Mouse (Mus musculus) kidney, embryonic 14.5 days (tissue): ENCODE measurements around the gene Unc13d. TPM values are rescaled to one million over a fixed set of nuclear protein-coding genes. Genes with fewer than 3 reads are reported as not detected.

Experiments
- ATAC-seq: fragments of 200-750 bp; cut with Nextera tagmentation; 2 replicates; pipeline ENCODE4 v1.8.0; 2017; ENCODE audit warnings: moderate number of reproducible peaks, mild to moderate bottlenecking, moderate TSS enrichment, moderate library complexity; ENCODE audit not compliant: low FRiP score, low TSS enrichment
- H3K27ac ChIP-seq: fragments of 300-500 bp; sonication (generic); 2 replicates; pipeline ENCODE4 v1.5.1; 2014; ENCODE audit warnings: low read depth, mild to moderate bottlenecking, low read length, moderate library complexity, mixed read lengths
- H3K27me3 ChIP-seq: fragments of 300-500 bp; sonication (generic); 2 replicates; pipeline ENCODE4 v1.6.1; 2014; ENCODE audit warnings: mild to moderate bottlenecking, low read length; ENCODE audit not compliant: control insufficient read depth, insufficient read depth
- H3K36me3 ChIP-seq: fragments of 300-500 bp; sonication (generic); 2 replicates; pipeline ENCODE4 v1.6.1; 2014; ENCODE audit warnings: low read length, mixed read lengths; ENCODE audit not compliant: control insufficient read depth, insufficient read depth
- H3K4me1 ChIP-seq: fragments of 300-500 bp; sonication (generic); 2 replicates; pipeline ENCODE4 v1.6.1; 2014; ENCODE audit warnings: low read length, mixed read lengths; ENCODE audit not compliant: control insufficient read depth, insufficient read depth
- H3K4me2 ChIP-seq: fragments of 300-500 bp; sonication (generic); replicated peaks from 2 replicates; pipeline ENCODE4 v1.6.1; 2014; ENCODE audit warnings: low read depth, mild to moderate bottlenecking, low read length
- H3K4me3 ChIP-seq: fragments of 300-500 bp; sonication (generic); 2 replicates; pipeline ENCODE4 v1.5.1; 2014; ENCODE audit warnings: mild to moderate bottlenecking, low read length
- H3K9ac ChIP-seq: fragments of 300-500 bp; sonication (generic); 2 replicates; pipeline ENCODE4 v1.6.1; 2014; ENCODE audit warnings: low read depth, mild to moderate bottlenecking, low read length, moderate library complexity
- H3K9me3 ChIP-seq: fragments of 300-500 bp; sonication (generic); 2 replicates; pipeline ENCODE4 v1.6.1; 2016; ENCODE audit warnings: low read length; ENCODE audit not compliant: control insufficient read depth
- WGBS: fragments of 180-500 bp; shearing (Covaris S2); extraction: QIAGEN DNeasy Blood & Tissue Kit; methylation state at CpG from one replicate; pipeline ENCODE4 v1.1.7; 2014; 5-methylcytosine and 5-hydroxymethylcytosine counted together
- polyA plus RNA-seq: library from polyadenylated mRNA; unstranded; fragments of >200 nt; fragmentation: Nextera tagmentation; extraction: Ambion mirVana; gene quantifications from 2 replicates; pipeline ENCODE4 v1.2.1, GENCODE M21; 2014

The Unc13d gene
- polyA plus RNA-seq, 1 experiment from 2014 or later: 1.5 TPM

DNA sequence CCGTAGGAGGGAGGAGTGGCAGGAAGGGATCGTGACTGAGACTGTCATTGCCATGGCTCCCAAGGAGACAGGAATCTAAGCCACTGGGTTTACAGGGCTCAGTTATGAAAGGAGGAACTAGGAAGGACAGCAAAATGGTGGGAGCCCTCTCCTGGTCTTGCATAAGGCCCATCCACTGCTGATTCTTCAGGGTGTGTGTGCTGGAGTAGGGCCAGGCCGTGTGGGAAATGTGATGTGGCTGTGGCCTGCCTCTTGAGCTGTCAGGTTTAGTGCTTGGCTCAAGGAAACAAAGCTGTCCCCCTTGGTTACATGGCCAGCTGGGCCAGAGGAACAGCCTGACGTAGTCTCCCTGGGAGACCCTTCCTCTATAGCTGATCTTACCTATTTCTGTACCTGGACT is 27.6 kb downstream of the Unc13d start:
- H3K9ac ChIP-seq: no peak overlapping the region
- H3K4me1 ChIP-seq: no peaks in the 10 kb centered on the region
- H3K4me2 ChIP-seq: no peak overlapping the region
- no peaks in the 10 kb centered on the region for H3K9me3 ChIP-seq
- no peak overlapping the region; the same call in 1 of the 2 replicates for H3K4me3 ChIP-seq
- WGBS: 77% methylated on average over 4 of the region's 4 CpGs
- no peak overlapping the region for H3K27ac ChIP-seq
- no peaks in the 10 kb centered on the region for H3K27me3 ChIP-seq
- ATAC-seq: no peak
- peaks cover 94% of the 10 kb centered on the region for H3K36me3 ChIP-seq

DNA sequence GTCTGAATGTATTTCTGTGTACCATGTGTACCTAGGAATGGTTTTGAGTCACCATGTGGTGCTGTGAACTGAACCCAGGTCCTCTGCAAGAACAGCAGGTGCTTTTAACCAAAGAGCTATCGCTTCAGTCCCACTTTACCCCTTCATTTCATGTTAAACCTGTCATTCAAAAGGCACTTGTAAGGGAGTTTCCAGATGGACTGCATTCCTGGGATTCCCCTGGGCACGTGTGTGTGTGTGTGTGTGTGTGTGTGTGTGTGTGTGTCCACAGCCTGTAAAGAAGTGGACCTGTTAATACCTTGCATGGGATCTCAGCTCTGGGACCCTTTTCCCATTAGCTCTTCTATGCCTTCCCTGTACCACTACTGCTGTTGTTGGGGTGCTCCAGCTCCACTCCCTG is 28.2 kb downstream of the Unc13d start:
- Histone ChIP-seq H3K27me3 (no peaks in the 10 kb centered on the region), H3K4me3 (no peak overlapping the region), H3K27ac (no peak overlapping the region), H3K9me3 (no peaks in the 10 kb centered on the region), H3K4me2 (no peak overlapping the region), H3K4me1 (no peaks in the 10 kb centered on the region), H3K36me3 (peaks cover 94% of the 10 kb centered on the region), H3K9ac (no peak overlapping the region)
- 76% methylated on average over 2 of the region's 2 CpGs for WGBS
- no peak for ATAC-seq

DNA sequence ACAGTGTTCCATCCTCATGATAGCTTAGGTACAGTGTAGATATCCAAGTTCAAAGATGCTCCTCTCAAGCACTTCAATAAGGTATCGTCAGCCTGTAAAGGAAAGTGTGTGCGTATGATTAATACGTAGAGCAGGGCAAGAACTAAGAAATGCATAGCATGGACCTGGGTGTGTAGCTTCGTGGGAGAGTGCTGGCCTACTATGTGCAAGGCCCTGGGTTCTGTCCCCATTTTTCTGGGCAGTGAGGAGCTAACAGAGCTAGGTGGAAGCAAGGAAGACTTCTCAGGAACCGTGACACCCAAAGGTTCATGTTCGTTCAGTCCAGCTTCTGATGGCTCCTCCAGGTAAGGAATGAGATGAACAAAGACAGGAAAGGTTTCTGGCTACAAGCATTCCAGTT is 32.6 kb downstream of the Unc13d start:
- Histone ChIP-seq H3K36me3 (peaks cover 68% of the 10 kb centered on the region), H3K4me2 (no peak overlapping the region), H3K9ac (no peak overlapping the region), H3K27ac (no peak overlapping the region), H3K4me1 (no peaks in the 10 kb centered on the region), H3K9me3 (no peaks in the 10 kb centered on the region), H3K4me3 (no peak overlapping the region), H3K27me3 (no peaks in the 10 kb centered on the region)
- no peak for ATAC-seq
- 96% methylated on average over 6 of the region's 6 CpGs for WGBS

- Histone ChIP-seq H3K27me3 (no peaks in the 10 kb centered on the region), H3K4me2 (no peak overlapping the region), H3K9ac (no peak overlapping the region), H3K36me3 (peaks cover 62% of the 10 kb centered on the region), H3K9me3 (no peaks in the 10 kb centered on the region), H3K4me3 (no peak overlapping the region), H3K27ac (no peak overlapping the region), H3K4me1 (no peaks in the 10 kb centered on the region)
- no peak for ATAC-seq
- WGBS: 95% methylated on average over 1 of the region's 1 CpGs
These were observed 34.5 kb downstream of the Unc13d start for GRCm38 (mm10) chr11:116043286-116043685.

- Histone ChIP-seq H3K4me3 (no peak overlapping the region), H3K27me3 (no peaks in the 10 kb centered on the region), H3K4me2 (no peak overlapping the region), H3K27ac (no peak overlapping the region), H3K4me1 (no peaks in the 10 kb centered on the region), H3K9ac (no peak overlapping the region), H3K9me3 (no peaks in the 10 kb centered on the region), H3K36me3 (peaks cover 57% of the 10 kb centered on the region)
- 0 out of 2 replicates have a peak, but pooled peaks have one; percentile 64 for ATAC-seq
- 26% methylated on average over 5 of the region's 5 CpGs for WGBS
These were observed 35.2 kb downstream of the Unc13d start for GRCm38 (mm10) chr11:116042372-116043138.

- WGBS: 100% methylated on average over 2 of the region's 2 CpGs
- H3K27ac ChIP-seq: no peak overlapping the region
- peaks cover 50% of the 10 kb centered on the region for H3K36me3 ChIP-seq
- no peaks in the 10 kb centered on the region for H3K27me3 ChIP-seq
- no peak overlapping the region for H3K4me3 ChIP-seq
- no peaks in the 10 kb centered on the region for H3K9me3 ChIP-seq
- no peak overlapping the region for H3K4me2 ChIP-seq
- no peak overlapping the region for H3K9ac ChIP-seq
- no peaks in the 10 kb centered on the region for H3K4me1 ChIP-seq
- ATAC-seq: no peak
These were observed 35.9 kb downstream of the Unc13d start for GRCm38 (mm10) chr11:116041833-116042232.

- Histone ChIP-seq H3K27me3 (no peaks in the 10 kb centered on the region), H3K9ac (no peak overlapping the region), H3K4me3 (no peak overlapping the region), H3K4me2 (no peak overlapping the region), H3K4me1 (no peaks in the 10 kb centered on the region), H3K36me3 (peaks cover 40% of the 10 kb centered on the region), H3K27ac (no peak overlapping the region), H3K9me3 (no peaks in the 10 kb centered on the region)
- no peak for ATAC-seq
- 88% methylated on average over 6 of the region's 6 CpGs for WGBS
These were observed 37.2 kb downstream of the Unc13d start for GRCm38 (mm10) chr11:116040593-116040992.

DNA sequence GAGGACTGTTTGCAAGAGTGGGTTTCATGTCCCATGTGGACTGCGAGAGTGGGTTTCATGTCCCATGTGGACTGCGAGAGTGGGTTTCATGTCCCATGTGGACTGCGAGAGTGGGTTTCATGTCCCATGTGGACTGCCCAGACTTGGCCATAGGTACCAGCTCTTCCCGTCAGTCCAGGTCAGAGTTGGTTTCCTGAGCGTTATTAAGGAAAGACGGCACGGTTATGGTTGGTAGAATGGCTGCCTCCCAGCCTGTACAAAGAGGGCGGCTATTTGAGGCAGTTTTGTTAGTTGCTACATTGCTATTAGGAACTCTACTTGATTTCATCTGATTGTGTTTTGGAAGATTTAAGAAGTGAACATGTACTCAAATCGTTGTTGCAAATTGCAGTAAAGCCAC is 39.9 kb downstream of the Unc13d start:
- Histone ChIP-seq H3K4me2 (no peak overlapping the region), H3K4me3 (no peak overlapping the region), H3K9ac (no peak overlapping the region), H3K27me3 (no peaks in the 10 kb centered on the region), H3K9me3 (no peaks in the 10 kb centered on the region), H3K27ac (no peak overlapping the region), H3K36me3 (peaks cover 35% of the 10 kb centered on the region), H3K4me1 (0 out of 2 replicates have a peak, but pooled peaks cover under 1% of the 10 kb centered on the region)
- 91% methylated on average over 9 of the region's 9 CpGs for WGBS
- ATAC-seq: no peak

DNA sequence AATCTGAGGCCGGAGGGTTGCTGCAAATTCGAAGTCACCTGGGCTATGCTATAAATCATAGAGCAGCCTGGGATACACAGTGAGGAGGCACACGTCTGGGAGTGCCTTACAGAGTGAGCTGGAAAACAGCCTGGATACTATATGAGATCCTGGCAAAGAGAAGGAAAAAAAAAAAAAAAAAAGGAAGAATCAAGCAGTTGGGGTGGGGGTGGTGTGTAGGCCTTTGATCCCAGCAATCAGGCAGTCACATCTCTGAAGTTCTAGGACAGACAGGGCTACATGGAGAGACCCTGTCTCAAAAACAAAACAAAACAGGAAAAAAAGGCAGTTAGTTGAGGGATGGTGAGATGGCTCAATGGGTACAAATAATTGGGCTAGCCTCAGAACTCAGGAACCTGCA is 41.1 kb downstream of the Unc13d start:
- Histone ChIP-seq H3K27me3 (no peaks in the 10 kb centered on the region), H3K4me2 (no peak overlapping the region), H3K9me3 (no peaks in the 10 kb centered on the region), H3K27ac (no peak overlapping the region), H3K9ac (no peak overlapping the region), H3K36me3 (peaks cover 34% of the 10 kb centered on the region), H3K4me1 (peaks cover 6% of the 10 kb centered on the region), H3K4me3 (no peak overlapping the region)
- no peak for ATAC-seq
- 55% methylated on average over 3 of the region's 3 CpGs for WGBS
